Mouse (Mus musculus): ENCODE measurements around the gene Aipl1.

The Aipl1 gene

GRCm38 (mm10) chr11:72037409-72037808 is at the start of gene Aipl1:
Aipl1 (minus strand) TSS chr11:72037509.
- no peak for DNase-seq

GRCm38 (mm10) chr11:72086251-72087046 is 49.1 kb upstream of the Aipl1 start:
- DNase-seq, result no peak

- no peak for DNase-seq
Observed at GRCm38 (mm10) chr11:72084337-72084736, 47.0 kb upstream of the Aipl1 start.

GRCm38 (mm10) chr11:72082601-72083000 is 45.3 kb upstream of the Aipl1 start:
- no peak for DNase-seq

- no peak for DNase-seq
Observed at GRCm38 (mm10) chr11:72080461-72080860, 43.2 kb upstream of the Aipl1 start.

GRCm38 (mm10) chr11:72078647-72079046 is 41.3 kb upstream of the Aipl1 start:
- peak; percentile 74 to 81 for DNase-seq

- peak in 1 of 2 experiments; percentile 56 for DNase-seq
Observed at GRCm38 (mm10) chr11:72078056-72078455, 40.7 kb upstream of the Aipl1 start.

GRCm38 (mm10) chr11:72074230-72074629 is 36.9 kb upstream of the Aipl1 start:
- DNase-seq, result no peak

GRCm38 (mm10) chr11:72072331-72072905 is 35.1 kb upstream of the Aipl1 start:
- no peak for DNase-seq

- DNase-seq, result no peak
Observed at GRCm38 (mm10) chr11:72070733-72071132, 33.4 kb upstream of the Aipl1 start.

GRCm38 (mm10) chr11:72068026-72068425 is 30.7 kb upstream of the Aipl1 start:
- peak; percentile 64 to 72 for DNase-seq

GRCm38 (mm10) chr11:72067326-72067725 is 30.0 kb upstream of the Aipl1 start:
- DNase-seq, result peak; percentile 69 to 74

- DNase-seq, result peak; percentile 67 to 79
Observed at GRCm38 (mm10) chr11:72066330-72066729, 29.0 kb upstream of the Aipl1 start.

GRCm38 (mm10) chr11:72065103-72065502 is 27.8 kb upstream of the Aipl1 start:
- DNase-seq, result peak; percentile 74 to 84

- DNase-seq, result no peak
Observed at GRCm38 (mm10) chr11:72064414-72064813, 27.1 kb upstream of the Aipl1 start.

- peak in 1 of 2 experiments; percentile 49 for DNase-seq
Observed at GRCm38 (mm10) chr11:72061093-72061620, 23.8 kb upstream of the Aipl1 start.

GRCm38 (mm10) chr11:72060416-72060815 is 23.1 kb upstream of the Aipl1 start:
- no peak for DNase-seq

- DNase-seq, result no peak
Observed at GRCm38 (mm10) chr11:72057166-72057565, 19.9 kb upstream of the Aipl1 start.

GRCm38 (mm10) chr11:72055176-72055575 is 17.9 kb upstream of the Aipl1 start:
- no peak for DNase-seq

- DNase-seq, result peak; percentile 84 to 93
Observed at GRCm38 (mm10) chr11:72052636-72053035, 15.3 kb upstream of the Aipl1 start.

GRCm38 (mm10) chr11:72052221-72052620 is 14.9 kb upstream of the Aipl1 start:
- DNase-seq, result no peak

- DNase-seq, result peak; percentile 74 to 80
Observed at GRCm38 (mm10) chr11:72050895-72051858, 13.9 kb upstream of the Aipl1 start.
